Mouse (Mus musculus) induced T-regulatory cell, adult 2 months (primary cell): ENCODE results near the gene Hoxa2.

ENCODE experiments used
- DNase-seq: peaks from one replicate; pipeline ENCODE4 v3.0.0-alpha.2; 2012; ENCODE audit warnings: low read depth

Gene Hoxa2

DNA sequence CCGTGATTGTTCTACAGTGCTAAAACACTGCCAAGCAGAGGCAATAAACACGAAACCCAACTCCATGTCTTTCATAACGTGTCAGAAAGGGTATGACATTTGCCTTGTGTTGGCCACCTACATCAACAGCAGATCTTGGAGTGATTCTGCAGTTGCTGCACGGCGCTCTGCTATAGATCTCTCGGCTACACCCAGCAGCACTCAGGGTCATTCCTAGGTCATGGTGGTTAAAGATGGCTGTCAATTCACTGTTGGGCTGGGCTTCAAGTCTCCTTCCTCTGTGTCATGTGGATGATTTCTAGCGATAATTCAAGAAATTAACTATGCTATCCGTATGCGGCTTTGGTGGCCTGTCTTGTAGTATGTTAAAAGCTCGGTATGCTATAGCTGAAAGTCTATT lies 26.1 kb downstream of the Hoxa2 start:
- DNase-seq = no peak

GRCm38 (mm10) chr6:52137841-52138535 lies 26.6 kb downstream of the Hoxa2 start:
- DNase-seq = no peak

GRCm38 (mm10) chr6:52123673-52124072 lies 41.0 kb downstream of the Hoxa2 start:
- DNase-seq = no peak

DNA sequence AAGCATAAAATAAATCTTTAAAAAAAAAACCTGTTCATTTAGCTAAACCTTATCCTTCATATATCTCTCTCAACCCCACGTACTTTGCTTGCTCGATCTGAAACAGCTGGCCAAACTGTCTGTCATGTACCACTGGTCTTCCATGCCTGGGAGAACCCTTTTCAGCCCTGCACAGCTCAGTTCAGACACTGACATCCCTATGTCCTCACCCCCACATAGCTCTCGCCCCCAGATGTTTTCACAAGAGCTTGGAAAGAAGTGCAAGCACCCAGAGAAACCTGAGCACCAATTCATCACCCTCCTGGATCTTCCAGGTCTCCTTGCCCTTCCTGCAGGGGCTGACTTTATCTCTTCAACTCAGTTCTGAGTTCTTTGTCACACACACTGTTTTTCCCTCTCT lies 43.5 kb downstream of the Hoxa2 start:
- no peak for DNase-seq

DNA sequence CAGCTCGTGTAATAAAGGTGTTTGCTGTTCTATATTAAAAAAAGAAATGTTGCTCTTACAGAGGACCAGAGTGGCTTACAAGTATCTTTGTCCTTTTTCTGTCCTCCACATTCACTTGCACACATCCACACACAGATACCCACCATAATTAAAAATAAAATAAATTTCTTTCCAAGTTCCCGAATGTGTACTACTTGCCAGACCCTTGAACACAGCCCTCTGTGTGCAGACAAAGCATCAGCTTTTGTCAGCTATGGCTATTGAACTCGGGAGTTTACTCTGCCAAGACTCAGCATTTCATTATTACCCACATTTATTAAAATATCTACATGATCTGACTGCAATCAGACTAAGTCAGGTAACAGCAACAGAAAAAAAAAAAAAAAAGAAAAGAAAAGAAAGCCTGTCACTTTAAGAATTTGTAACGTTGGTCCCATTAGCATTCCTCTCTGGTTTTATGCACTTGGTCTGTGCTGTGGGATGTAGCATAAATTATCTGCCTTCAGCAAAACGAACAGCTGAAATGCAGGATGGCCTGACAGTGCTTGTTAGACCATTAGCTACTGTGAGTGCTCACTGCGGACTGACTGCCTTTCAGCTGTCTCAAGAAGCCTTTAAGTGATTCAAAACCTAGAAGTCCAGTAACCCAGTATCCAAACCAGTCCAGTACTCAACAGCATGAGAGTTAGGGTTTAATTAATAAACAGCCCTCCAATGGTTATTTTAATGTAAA lies 45.6 kb downstream of the Hoxa2 start:
- DNase-seq = no peak

GRCm38 (mm10) chr6:52115899-52116298 lies 48.7 kb downstream of the Hoxa2 start:
- DNase-seq = peak; percentile 33
